Mouse (Mus musculus) CH12.LX (cell line): ENCODE measurements at regions not wholly inside any gene's neighbourhood (a gene's known extent, or its start where the extent isn't known, plus 50 kb on each side); places are given as distances from the start of the nearest gene placed in this dataset.

Experiments
- DNase-seq: peaks from one replicate; pipeline ENCODE4 v3.0.0-alpha.2; 2013; ENCODE audit errors: extremely low read depth
- H3K27ac ChIP-seq: 2 replicates; pipeline ENCODE4 v1.5.1; 2012; ENCODE audit warnings: low read depth, mild to moderate bottlenecking, control low read depth, moderate library complexity; ENCODE audit not compliant: insufficient read depth
- H3K27me3 ChIP-seq: replicated peaks from 2 replicates; pipeline ENCODE3; 2012; ENCODE audit warnings: inconsistent platforms
- H3K36me3 ChIP-seq, 2 experiments: replicated peaks in 1 of 2; 2 replicates each; pipeline versions ENCODE3 to v1.6.1; 2012; ENCODE audit warnings: inconsistent platforms in 1 of 2, low read length in 1 of 2, mild to moderate bottlenecking in 1 of 2, mixed read lengths in 1 of 2, moderate library complexity in 1 of 2; ENCODE audit not compliant: control insufficient read depth in 1 of 2, insufficient read depth in 1 of 2
- H3K4me1 ChIP-seq, 2 experiments: 2 replicates each; pipeline ENCODE4 v1.6.1; 2012; ENCODE audit warnings: inconsistent platforms in 1 of 2, moderate library complexity in 1 of 2; ENCODE audit not compliant: insufficient read depth in 2 of 2, control insufficient read depth in 1 of 2
- H3K4me2 ChIP-seq: 2 replicates; pipeline ENCODE4 v1.6.1; 2012; ENCODE audit warnings: low read depth, mild to moderate bottlenecking, control low read depth; ENCODE audit not compliant: poor library complexity, insufficient read depth, severe bottlenecking
- H3K4me3 ChIP-seq, 3 experiments: fragments of 150-350 bp in 1 of 3; sonication (generic) in 1 of 3; replicated peaks in 1 of 3; 2 replicates each; pipeline versions ENCODE3 to v1.5.1; 2011 to 2012; ENCODE audit warnings: low read depth in 2 of 3, low read length in 2 of 3, mild to moderate bottlenecking in 2 of 3, moderate library complexity in 2 of 3, control low read depth in 1 of 3, improper control_type of control experiment in 1 of 3, inconsistent platforms in 1 of 3, mixed read lengths in 1 of 3; ENCODE audit not compliant: poor library complexity in 1 of 3
- H3K79me2 ChIP-seq: replicated peaks from 2 replicates; pipeline ENCODE4 v1.6.1; 2012; ENCODE audit warnings: mild to moderate bottlenecking, moderate library complexity; ENCODE audit not compliant: control insufficient read depth, poor library complexity, insufficient read depth, severe bottlenecking; ENCODE audit errors: extremely low read depth
- H3K9ac ChIP-seq: 2 replicates; pipeline ENCODE4 v1.6.1; 2012; ENCODE audit warnings: low read depth, mild to moderate bottlenecking, control low read depth, moderate library complexity; ENCODE audit not compliant: insufficient read depth
- H3K9me3 ChIP-seq: replicated peaks from 2 replicates; pipeline ENCODE3; 2012; ENCODE audit warnings: low read length, inconsistent platforms, mixed read lengths
- CHD2 ChIP-seq: IDR thresholded peaks from 2 replicates; pipeline ENCODE4 v1.6.1; 2011; ENCODE audit warnings: low read length, improper control_type of control experiment
- E2F4 ChIP-seq: IDR thresholded peaks from 2 replicates; pipeline ENCODE4 v1.6.1; 2011; ENCODE audit warnings: low read depth, low read length, improper control_type of control experiment; ENCODE audit not compliant: insufficient replicate concordance
- ETS1 ChIP-seq: conservative IDR thresholded peaks from 2 replicates; pipeline ENCODE4 v1.6.1; 2012; ENCODE audit warnings: low read depth, mild to moderate bottlenecking, inconsistent platforms, low read length, improper control_type of control experiment, moderate library complexity
- IRF4 ChIP-seq: IDR thresholded peaks from 2 replicates; pipeline ENCODE4 v1.6.1; 2014; ENCODE audit warnings: low read depth, mild to moderate bottlenecking, inconsistent platforms, low read length, improper control_type of control experiment
- JUN ChIP-seq: IDR thresholded peaks from 2 replicates; pipeline ENCODE4 v1.6.1; 2011; ENCODE audit warnings: low read depth, mild to moderate bottlenecking, low read length, improper control_type of control experiment, moderate library complexity; ENCODE audit not compliant: insufficient read depth
- JUND ChIP-seq: conservative IDR thresholded peaks from 2 replicates; pipeline ENCODE4 v1.6.1; 2011; ENCODE audit warnings: low read depth, low read length, improper control_type of control experiment
- KAT2A ChIP-seq: IDR thresholded peaks from 2 replicates; pipeline ENCODE4 v1.6.1; 2012; ENCODE audit warnings: low read length, improper control_type of control experiment, inconsistent platforms; ENCODE audit not compliant: insufficient replicate concordance
- MYC ChIP-seq: IDR thresholded peaks from 2 replicates; pipeline ENCODE4 v1.6.1; 2011; ENCODE audit warnings: low read depth, mild to moderate bottlenecking, improper control_type of control experiment, low read length
- NELFE ChIP-seq: IDR thresholded peaks from 2 replicates; pipeline ENCODE4 v1.6.1; 2011; ENCODE audit warnings: low read depth, low read length, improper control_type of control experiment
- NRF1 ChIP-seq: IDR thresholded peaks from 2 replicates; pipeline ENCODE4 v1.6.1; 2014; ENCODE audit warnings: low read depth, mild to moderate bottlenecking, inconsistent platforms, low read length, improper control_type of control experiment, moderate library complexity
- RAD21 ChIP-seq: IDR thresholded peaks from 2 replicates; pipeline ENCODE4 v1.6.1; 2011; ENCODE audit warnings: low read depth, mild to moderate bottlenecking, low read length, improper control_type of control experiment, moderate library complexity
- SIN3A ChIP-seq: IDR thresholded peaks from 2 replicates; pipeline ENCODE4 v1.6.1; 2012; ENCODE audit warnings: low read length, improper control_type of control experiment, inconsistent platforms
- TBP ChIP-seq: conservative IDR thresholded peaks from 2 replicates; pipeline ENCODE4 v1.6.1; 2011; ENCODE audit warnings: low read depth, low read length, improper control_type of control experiment
- UBTF ChIP-seq: IDR thresholded peaks from 2 replicates; pipeline ENCODE4 v1.6.1; 2012; ENCODE audit warnings: low read depth, mild to moderate bottlenecking, inconsistent platforms, low read length, improper control_type of control experiment, moderate library complexity
- USF2 ChIP-seq: conservative IDR thresholded peaks from 2 replicates; pipeline ENCODE4 v1.6.1; 2011; ENCODE audit warnings: low read depth, low read length, improper control_type of control experiment
- ZC3H11A ChIP-seq: IDR thresholded peaks from 2 replicates; pipeline ENCODE4 v1.6.1; 2012; ENCODE audit warnings: low read depth, mild to moderate bottlenecking, inconsistent platforms, low read length, improper control_type of control experiment
- dilution Hi-C: fragments of 300-500 bp; cut with MboI; formaldehyde crosslinking; loops from 2 replicates; pipeline ENCODE4 v1.14.3; 2020; ENCODE audit warnings: low sequenced_read_pairs; ENCODE audit not compliant: extremely low pct_unique_long_range_greater_than_20kb, extremely low pct_ligation_motif_present
- in situ Hi-C: fragments of 300-500 bp; cut with MboI; formaldehyde crosslinking; loops from 3 replicates; pipeline ENCODE4 v1.14.3; 2019; ENCODE audit warnings: low sequenced_read_pairs, low pct_ligation_motif_present, low pct_unique_long_range_greater_than_20kb, mixed read lengths

DNA sequence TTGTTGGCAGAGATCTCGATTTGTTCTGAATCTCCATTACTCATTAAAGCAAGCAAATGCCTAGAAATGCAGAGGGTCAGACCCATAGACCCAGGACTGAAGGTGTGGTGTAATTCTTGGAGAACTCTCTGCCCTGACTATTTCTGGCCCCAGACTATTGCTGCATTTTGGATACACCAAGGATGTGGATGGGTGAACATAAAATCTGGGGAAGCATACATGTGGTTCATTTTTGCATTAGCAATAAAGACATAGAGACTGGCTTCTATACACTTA, 303.0 kb downstream of the Meis1 start:
- Histone ChIP-seq H3K4me2 (no peak overlapping the region), H3K79me2 (no peaks in the 10 kb centered on the region), H3K9ac (no peak overlapping the region), H3K9me3 (no peaks in the 10 kb centered on the region), H3K36me3 (no peaks in the 10 kb centered on the region), H3K27me3 (no peaks in the 10 kb centered on the region), H3K27ac (no peak overlapping the region), H3K4me1 (no peaks in the 10 kb centered on the region), H3K4me3 (no peak overlapping the region)
- dilution Hi-C loops, result no loop called here
- DNase-seq, result no peak
- in situ Hi-C loops, result no loop called here
- TF ChIP-seq E2F4 (no peak), TBP (no peak), IRF4 (no peak), ETS1 (no peak), USF2 (no peak), NELFE (no peak)

DNA sequence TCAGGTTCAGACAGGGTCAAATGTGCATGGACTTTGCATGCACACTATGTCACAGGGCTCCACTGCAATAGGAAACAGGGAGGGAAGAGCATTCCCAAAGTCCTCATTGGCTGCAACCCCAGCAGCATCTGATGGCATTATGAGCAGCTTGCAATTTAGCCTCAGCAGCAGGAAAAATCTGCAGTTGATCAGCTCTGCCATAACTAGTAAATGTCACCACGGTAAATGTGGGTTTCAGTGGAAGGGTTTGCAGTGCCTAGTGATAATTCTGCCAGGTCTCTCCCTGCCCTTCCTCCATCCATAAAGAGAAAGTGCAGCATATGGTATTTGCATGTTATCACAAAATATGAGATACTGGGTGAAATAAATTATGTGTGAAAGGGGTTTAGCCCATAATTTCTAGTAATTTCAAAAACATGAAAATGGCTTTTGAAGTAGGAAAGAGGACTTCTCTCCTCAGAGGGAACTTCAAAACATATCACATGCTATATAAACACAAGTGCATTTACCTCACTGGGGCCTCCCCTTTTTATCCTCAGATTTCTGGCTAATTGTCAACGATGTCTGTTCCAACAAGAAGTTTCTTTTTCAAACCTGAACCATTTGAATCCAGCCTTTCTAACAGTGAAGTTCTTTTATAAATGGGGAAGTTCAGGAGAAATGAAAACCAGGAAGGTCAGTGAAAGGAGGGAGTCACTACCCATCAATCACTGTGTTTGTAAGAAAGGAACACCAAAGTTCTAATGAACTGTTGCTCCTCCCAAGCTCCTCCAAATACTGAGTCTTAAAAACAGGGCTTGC, 303.5 kb downstream of the Meis1 start:
- H3K36me3 ChIP-seq, result no peaks in the 10 kb centered on the region
- no peaks in the 10 kb centered on the region for H3K79me2 ChIP-seq
- dilution Hi-C loops, result no loop called here
- DNase-seq, result no peak
- H3K9me3 ChIP-seq, result no peaks in the 10 kb centered on the region
- H3K4me2 ChIP-seq, result no peak overlapping the region
- no peak overlapping the region for H3K9ac ChIP-seq
- no peak overlapping the region for H3K4me3 ChIP-seq
- in situ Hi-C loops, result no loop called here
- no peaks in the 10 kb centered on the region for H3K4me1 ChIP-seq
- H3K27ac ChIP-seq, result no peak overlapping the region
- H3K27me3 ChIP-seq, result no peaks in the 10 kb centered on the region
- TF ChIP-seq JUND (no peak), MYC (no peak), IRF4 (no peak), ZC3H11A (no peak), RAD21 (no peak), SIN3A (no peak), UBTF (no peak), NRF1 (no peak), JUN (no peak), KAT2A (no peak), CHD2 (no peak)
